Mouse (Mus musculus) limb, embryonic 15.5 days (tissue): Measurements from ENCODE around the gene Scn3b. TPM values are rescaled to one million over a fixed set of nuclear protein-coding genes. Genes with fewer than 3 reads are reported as not detected.
A peak's percentile ranks its signal among the peaks of the same experiment; 100 is the strongest.

ENCODE experiments used
- ATAC-seq: fragments of 200-750 bp; cut with Nextera tagmentation; 2 replicates; pipeline ENCODE4 v1.8.0; 2017; ENCODE audit warnings: low read depth, moderate TSS enrichment; ENCODE audit not compliant: insufficient number of reproducible peaks, low FRiP score, low TSS enrichment
- H3K27ac ChIP-seq: fragments of 300-500 bp; sonication (generic); 2 replicates; pipeline ENCODE4 v1.5.1; 2015; ENCODE audit warnings: moderate library complexity, mild to moderate bottlenecking, inconsistent platforms
- H3K27me3 ChIP-seq: fragments of 300-500 bp; sonication (generic); 2 replicates; pipeline ENCODE4 v1.6.1; 2015; ENCODE audit warnings: inconsistent platforms
- H3K36me3 ChIP-seq: fragments of 300-500 bp; sonication (generic); 2 replicates; pipeline ENCODE4 v1.6.1; 2015; ENCODE audit warnings: inconsistent platforms
- H3K4me1 ChIP-seq: fragments of 300-500 bp; sonication (generic); 2 replicates; pipeline ENCODE4 v1.6.1; 2015; ENCODE audit warnings: inconsistent platforms
- H3K4me2 ChIP-seq: fragments of 300-500 bp; sonication (generic); 2 replicates; pipeline ENCODE4 v1.6.1; 2015; ENCODE audit warnings: mild to moderate bottlenecking, inconsistent platforms
- H3K4me3 ChIP-seq: fragments of 300-500 bp; sonication (generic); 2 replicates; pipeline ENCODE4 v1.5.1; 2015; ENCODE audit warnings: mild to moderate bottlenecking, inconsistent platforms
- H3K9ac ChIP-seq: fragments of 300-500 bp; sonication (generic); 2 replicates; pipeline ENCODE4 v1.6.1; 2015; ENCODE audit warnings: inconsistent platforms
- H3K9me3 ChIP-seq: fragments of 300-500 bp; sonication (generic); 2 replicates; pipeline ENCODE4 v1.6.1; 2016; ENCODE audit warnings: inconsistent platforms
- WGBS: fragments of 180-500 bp; shearing (Covaris S2); methylation state at CpG from one replicate; pipeline ENCODE4 v1.1.7; 2015; 5-methylcytosine and 5-hydroxymethylcytosine counted together
- polyA plus RNA-seq: library from polyadenylated mRNA; unstranded; fragments of >200 nt; fragmentation: Nextera tagmentation; extraction: Ambion mirVana; gene quantifications from 2 replicates; pipeline ENCODE4 v1.2.1, GENCODE M21; 2015

Scn3b gene
- polyA plus RNA-seq, 1 experiment from 2014 or later = 11.0 TPM

DNA sequence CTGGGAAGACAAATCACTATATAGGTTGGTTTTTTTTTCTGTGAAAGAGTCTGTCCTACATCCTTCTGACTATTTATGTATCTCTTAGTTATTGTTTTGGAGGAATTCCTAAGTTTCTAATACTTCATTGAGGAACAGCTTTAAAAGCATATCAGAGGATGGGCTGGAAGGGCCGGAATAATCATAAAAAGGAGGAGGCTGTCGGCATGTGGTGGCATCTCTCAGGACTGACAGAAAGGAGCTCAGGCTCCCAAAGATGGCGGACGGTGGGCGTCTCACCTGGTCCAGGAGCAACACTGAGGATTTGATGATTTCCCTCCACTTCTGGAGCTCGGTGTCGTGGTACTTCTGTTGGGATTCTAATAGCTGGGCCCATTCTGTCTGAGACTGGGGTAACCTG lies 30.3 kb downstream of the Scn3b start:
- WGBS = 94% methylated on average over 7 of the region's 7 CpGs
- H3K9ac ChIP-seq = no peak overlapping the region
- no peaks in the 10 kb centered on the region for H3K9me3 ChIP-seq
- no peaks in the 10 kb centered on the region for H3K4me1 ChIP-seq
- no peak overlapping the region for H3K27ac ChIP-seq
- H3K27me3 ChIP-seq = no peaks in the 10 kb centered on the region
- no peak for ATAC-seq
- 0 out of 2 replicates have a peak, but pooled peaks cover 10% of the 10 kb centered on the region for H3K36me3 ChIP-seq
- H3K4me2 ChIP-seq = no peak overlapping the region
- H3K4me3 ChIP-seq = no peak overlapping the region

DNA sequence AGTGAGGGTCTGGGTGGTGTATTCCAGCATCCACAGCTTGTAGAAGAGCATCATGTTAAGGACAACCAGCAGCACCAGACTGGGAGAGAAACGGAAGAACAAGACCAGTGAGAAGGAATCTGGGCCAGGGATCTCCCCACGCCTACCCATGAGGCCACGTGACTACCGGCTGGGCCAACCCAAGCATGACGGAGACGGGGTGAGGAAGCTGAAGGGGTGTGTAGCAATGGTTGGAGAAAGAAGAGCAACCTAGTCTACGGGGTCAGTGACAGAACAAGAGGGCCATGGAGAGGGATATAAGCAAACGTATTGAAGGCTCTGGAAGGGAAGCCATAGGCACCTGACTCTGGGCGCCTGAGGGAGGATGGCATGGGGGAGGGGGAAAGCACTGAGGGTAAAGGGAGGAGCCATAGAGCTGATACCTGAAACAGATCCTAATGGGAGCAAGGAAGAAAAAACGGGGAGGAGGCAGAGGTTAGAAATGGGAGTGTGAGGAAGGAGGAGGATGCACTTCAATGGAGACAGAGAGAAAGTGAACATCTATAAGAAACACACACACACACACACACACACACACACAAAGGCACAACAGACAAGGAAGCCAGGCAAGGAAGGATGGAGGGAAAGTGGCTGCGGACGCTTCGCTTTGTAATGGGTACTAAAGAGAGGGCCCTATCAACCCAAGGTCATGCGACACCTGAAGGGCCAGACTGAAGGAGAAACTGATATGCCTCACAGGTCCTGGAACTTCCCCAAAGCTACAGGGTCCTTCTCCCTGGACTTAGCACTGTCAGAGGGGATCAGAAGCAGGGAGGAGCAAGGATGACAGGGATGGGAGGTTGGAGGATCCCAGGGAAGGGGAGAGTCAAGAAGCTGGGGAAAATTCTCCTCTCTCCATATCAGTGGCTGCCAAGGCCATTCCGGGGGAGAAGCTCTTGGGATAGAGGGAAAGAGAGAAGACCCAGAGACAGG lies 31.3 kb downstream of the Scn3b start:
- no peak overlapping the region for H3K4me3 ChIP-seq
- H3K9me3 ChIP-seq = no peaks in the 10 kb centered on the region
- H3K9ac ChIP-seq = no peak overlapping the region
- 89% methylated on average over 15 of the region's 15 CpGs for WGBS
- H3K36me3 ChIP-seq = 0 out of 2 replicates have a peak, but pooled peaks cover 11% of the 10 kb centered on the region
- H3K27me3 ChIP-seq = no peaks in the 10 kb centered on the region
- H3K4me2 ChIP-seq = no peak overlapping the region
- ATAC-seq = no peak
- no peak overlapping the region for H3K27ac ChIP-seq
- H3K4me1 ChIP-seq = no peaks in the 10 kb centered on the region

DNA sequence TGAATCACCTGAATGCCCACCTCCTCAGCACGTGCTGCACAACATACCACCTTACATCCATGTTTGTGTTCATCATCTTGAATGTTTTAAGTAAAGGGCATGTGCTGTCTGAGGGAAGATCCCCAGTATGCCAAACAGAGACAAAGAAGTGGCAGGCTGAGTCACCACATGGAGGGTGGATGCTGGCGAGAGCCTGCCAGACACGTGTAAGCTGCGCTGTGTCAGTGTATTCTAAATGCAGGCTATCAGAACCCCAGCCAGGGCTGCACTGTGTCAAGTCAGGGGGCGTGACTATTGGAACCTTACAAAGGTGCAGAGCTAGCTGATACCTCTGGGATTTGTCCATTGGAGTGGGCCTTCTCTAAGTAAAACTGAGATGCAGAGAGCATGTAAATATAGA lies 32.5 kb downstream of the Scn3b start:
- Histone ChIP-seq H3K27me3 (no peaks in the 10 kb centered on the region), H3K27ac (no peak overlapping the region), H3K4me2 (no peak overlapping the region), H3K36me3 (peaks cover 18% of the 10 kb centered on the region; the same call in 1 of the 2 replicates), H3K9ac (no peak overlapping the region), H3K4me1 (no peaks in the 10 kb centered on the region), H3K9me3 (no peaks in the 10 kb centered on the region), H3K4me3 (no peak overlapping the region)
- no peak for ATAC-seq
- 87% methylated on average over 5 of the region's 5 CpGs for WGBS

DNA sequence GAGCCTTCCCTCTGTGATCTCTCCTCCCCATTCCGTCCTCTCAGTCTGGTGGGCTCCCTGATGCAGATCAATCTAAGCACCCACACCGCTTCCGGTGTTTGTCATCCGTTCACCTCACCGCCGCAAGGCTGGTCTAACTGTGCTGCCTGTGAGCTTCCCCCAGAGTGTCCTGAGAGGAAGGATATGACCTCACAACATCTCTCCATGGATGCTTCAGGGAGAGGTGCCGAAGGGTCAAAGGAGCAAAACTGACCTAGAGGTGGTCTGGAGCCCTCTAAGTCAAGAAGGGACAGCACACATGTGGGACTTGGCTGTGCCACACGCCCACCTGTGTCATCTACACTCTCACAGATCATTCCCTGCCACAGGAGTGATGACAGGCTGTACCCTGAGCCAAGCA lies 33.4 kb downstream of the Scn3b start:
- H3K27me3 ChIP-seq = no peaks in the 10 kb centered on the region
- ATAC-seq = no peak
- WGBS = 92% methylated on average over 8 of the region's 8 CpGs
- H3K4me2 ChIP-seq = no peak overlapping the region
- no peaks in the 10 kb centered on the region for H3K9me3 ChIP-seq
- H3K27ac ChIP-seq = no peak overlapping the region
- no peaks in the 10 kb centered on the region for H3K4me1 ChIP-seq
- H3K9ac ChIP-seq = no peak overlapping the region
- no peak overlapping the region for H3K4me3 ChIP-seq
- peaks cover 18% of the 10 kb centered on the region; the same call in 1 of the 2 replicates for H3K36me3 ChIP-seq

DNA sequence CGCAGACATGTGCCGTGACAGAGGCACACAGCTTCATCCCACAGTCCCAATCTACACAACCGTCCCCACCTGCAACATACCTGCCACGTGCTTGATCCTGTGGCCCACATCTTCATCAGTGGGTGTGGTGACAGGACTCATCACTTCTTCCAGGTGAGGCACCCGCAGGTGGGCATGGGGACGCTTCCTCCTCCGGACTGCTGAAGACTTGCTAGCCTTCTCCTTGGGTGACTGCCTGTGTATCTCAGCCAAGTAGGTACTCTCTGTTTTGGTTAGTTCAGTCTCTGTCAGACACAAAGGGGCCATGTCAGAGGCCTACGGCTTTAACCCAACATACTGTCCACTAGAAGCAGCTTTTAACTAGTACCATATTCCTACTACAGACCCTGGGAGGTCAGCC lies 35.2 kb downstream of the Scn3b start:
- ATAC-seq = no peak
- Histone ChIP-seq H3K36me3 (peaks cover 18% of the 10 kb centered on the region; the same call in 1 of the 2 replicates), H3K27ac (no peak overlapping the region), H3K27me3 (no peaks in the 10 kb centered on the region), H3K4me3 (no peak overlapping the region), H3K4me2 (no peak overlapping the region), H3K9me3 (no peaks in the 10 kb centered on the region), H3K4me1 (no peaks in the 10 kb centered on the region), H3K9ac (no peak overlapping the region)
- WGBS = 91% methylated on average over 8 of the region's 8 CpGs

- WGBS = 72% methylated on average over 3 of the region's 3 CpGs
- Histone ChIP-seq H3K4me2 (no peak overlapping the region), H3K27me3 (no peaks in the 10 kb centered on the region), H3K4me1 (no peaks in the 10 kb centered on the region), H3K9me3 (no peaks in the 10 kb centered on the region), H3K9ac (no peak overlapping the region), H3K36me3 (peaks cover 8% of the 10 kb centered on the region; the same call in 1 of the 2 replicates), H3K27ac (no peak overlapping the region), H3K4me3 (no peak overlapping the region)
- ATAC-seq = no peak
Observed at GRCm38 (mm10) chr9:40307311-40307710, 38.3 kb downstream of the Scn3b start.

GRCm38 (mm10) chr9:40309876-40310275 lies 40.9 kb downstream of the Scn3b start:
- 94% methylated on average over 6 of the region's 6 CpGs for WGBS
- no peak overlapping the region for H3K27ac ChIP-seq
- H3K4me1 ChIP-seq = no peaks in the 10 kb centered on the region
- peaks cover 8% of the 10 kb centered on the region; the same call in 1 of the 2 replicates for H3K36me3 ChIP-seq
- no peak overlapping the region for H3K4me3 ChIP-seq
- no peak overlapping the region for H3K9ac ChIP-seq
- no peaks in the 10 kb centered on the region for H3K9me3 ChIP-seq
- H3K4me2 ChIP-seq = no peak overlapping the region
- no peak for ATAC-seq
- H3K27me3 ChIP-seq = no peaks in the 10 kb centered on the region

GRCm38 (mm10) chr9:40311813-40312212 lies 42.8 kb downstream of the Scn3b start:
- Histone ChIP-seq H3K9ac (no peak overlapping the region), H3K9me3 (no peaks in the 10 kb centered on the region), H3K27ac (no peak overlapping the region), H3K4me1 (no peaks in the 10 kb centered on the region), H3K4me2 (no peak overlapping the region), H3K4me3 (no peak overlapping the region), H3K36me3 (no peaks in the 10 kb centered on the region; the same call in 1 of the 2 replicates), H3K27me3 (no peaks in the 10 kb centered on the region)
- ATAC-seq = no peak
- 74% methylated on average over 9 of the region's 9 CpGs for WGBS

- Histone ChIP-seq H3K4me1 (peaks cover 18% of the 10 kb centered on the region; the same call in 1 of the 2 replicates), H3K4me2 (no peak overlapping the region), H3K4me3 (no peak overlapping the region), H3K36me3 (no peaks in the 10 kb centered on the region), H3K9me3 (no peaks in the 10 kb centered on the region), H3K9ac (no peak overlapping the region), H3K27ac (no peak overlapping the region), H3K27me3 (no peaks in the 10 kb centered on the region)
- no peak for ATAC-seq
- WGBS = 76% methylated on average over 9 of the region's 9 CpGs
Observed at GRCm38 (mm10) chr9:40316865-40317660, 48.0 kb downstream of the Scn3b start.

DNA sequence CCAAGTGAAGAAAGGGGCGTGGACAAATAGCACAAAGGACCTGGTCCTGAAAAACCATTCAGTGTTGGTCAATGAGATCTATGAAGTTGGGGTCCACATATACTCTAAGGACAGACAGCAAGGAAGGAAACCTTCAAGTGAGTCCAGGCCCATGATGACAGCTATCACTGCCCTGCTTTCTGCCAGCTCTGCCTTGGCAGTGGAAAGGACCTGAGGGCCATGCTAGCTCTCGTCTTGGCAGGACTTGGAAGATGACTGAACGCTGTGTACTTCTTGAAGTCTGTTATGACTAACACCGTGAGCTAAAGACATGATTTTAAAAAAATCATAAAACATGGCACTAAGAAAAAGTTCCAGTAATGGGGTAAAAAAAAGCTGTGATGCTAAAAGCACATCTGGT lies 48.7 kb downstream of the Scn3b start:
- H3K36me3 ChIP-seq = no peaks in the 10 kb centered on the region
- H3K4me3 ChIP-seq = no peak overlapping the region
- no peak overlapping the region for H3K27ac ChIP-seq
- no peak for ATAC-seq
- no peaks in the 10 kb centered on the region for H3K27me3 ChIP-seq
- H3K4me2 ChIP-seq = no peak overlapping the region
- WGBS = 82% methylated on average over 4 of the region's 4 CpGs
- peaks cover 18% of the 10 kb centered on the region; the same call in 1 of the 2 replicates for H3K4me1 ChIP-seq
- no peak overlapping the region for H3K9ac ChIP-seq
- no peaks in the 10 kb centered on the region for H3K9me3 ChIP-seq

- 82% methylated on average over 5 of the region's 5 CpGs for WGBS
- Histone ChIP-seq H3K4me1 (peaks cover 18% of the 10 kb centered on the region; the same call in 1 of the 2 replicates), H3K27me3 (no peaks in the 10 kb centered on the region), H3K4me3 (no peak overlapping the region), H3K9ac (no peak overlapping the region), H3K27ac (no peak overlapping the region), H3K36me3 (no peaks in the 10 kb centered on the region), H3K4me2 (no peak overlapping the region), H3K9me3 (no peaks in the 10 kb centered on the region)
- ATAC-seq = no peak
Observed at GRCm38 (mm10) chr9:40318771-40319170, 49.8 kb downstream of the Scn3b start.

DNA sequence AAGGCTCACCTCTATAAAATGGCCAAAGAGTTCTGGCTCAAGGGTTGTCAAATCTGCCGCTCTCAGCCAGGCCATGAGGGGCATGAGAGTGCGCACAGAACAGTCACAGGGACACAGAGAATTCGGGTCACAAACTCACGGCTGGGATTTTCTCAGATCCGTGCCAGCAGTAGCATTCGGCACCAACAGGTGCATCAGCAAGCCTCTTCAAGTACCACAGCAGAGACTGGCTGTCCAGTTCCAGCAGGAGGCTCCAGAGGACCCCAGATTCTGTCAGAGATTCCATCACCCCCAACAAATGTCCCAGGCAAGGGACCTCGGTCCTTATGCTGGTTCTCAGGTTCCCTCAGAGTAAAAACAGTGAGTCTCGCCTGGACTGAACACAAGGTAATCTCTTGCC lies 51.4 kb downstream of the Scn3b start:
- Histone ChIP-seq H3K4me1 (peaks cover 18% of the 10 kb centered on the region; the same call in 1 of the 2 replicates), H3K36me3 (no peaks in the 10 kb centered on the region), H3K27ac (peak overlapping the region; percentile 77; the same call in 1 of the 2 replicates), H3K4me3 (no peak overlapping the region), H3K4me2 (no peak overlapping the region), H3K27me3 (no peaks in the 10 kb centered on the region), H3K9ac (no peak overlapping the region), H3K9me3 (no peaks in the 10 kb centered on the region)
- 79% methylated on average over 8 of the region's 8 CpGs for WGBS
- ATAC-seq = no peak
